Mouse (Mus musculus) midbrain, embryonic 11.5 days (tissue): Measurements from ENCODE around the gene Abhd17c. TPM values are rescaled to one million over a fixed set of nuclear protein-coding genes. Genes with fewer than 3 reads are reported as not detected.

Experiments used
- ATAC-seq: fragments of 200-750 bp; cut with Nextera tagmentation; 2 replicates; pipeline ENCODE4 v1.8.0; 2017; ENCODE audit warnings: moderate TSS enrichment, moderate library complexity; ENCODE audit not compliant: low FRiP score
- DNase-seq: peaks from one replicate; pipeline ENCODE4 v3.0.0; 2015; ENCODE audit warnings: low spot score; ENCODE audit errors: missing footprints
- H3K27ac ChIP-seq: fragments of 300-500 bp; sonication (generic); 2 replicates; pipeline ENCODE4 v1.5.1; 2014; ENCODE audit warnings: low read depth, low read length
- H3K27me3 ChIP-seq: fragments of 300-500 bp; sonication (generic); 2 replicates; pipeline ENCODE4 v1.6.1; 2014; ENCODE audit warnings: mild to moderate bottlenecking, low read length, moderate library complexity, mixed read lengths; ENCODE audit not compliant: control insufficient read depth, insufficient read depth
- H3K36me3 ChIP-seq: fragments of 300-500 bp; sonication (generic); 2 replicates; pipeline ENCODE4 v1.6.1; 2014; ENCODE audit warnings: mild to moderate bottlenecking, low read length, moderate library complexity, mixed read lengths; ENCODE audit not compliant: control insufficient read depth, insufficient read depth
- H3K4me1 ChIP-seq: fragments of 300-500 bp; sonication (generic); 2 replicates; pipeline ENCODE4 v1.6.1; 2014; ENCODE audit warnings: low read length; ENCODE audit not compliant: control insufficient read depth, insufficient read depth
- H3K4me2 ChIP-seq: fragments of 300-500 bp; sonication (generic); 2 replicates; pipeline ENCODE4 v1.6.1; 2014; ENCODE audit warnings: mild to moderate bottlenecking, moderate library complexity
- H3K4me3 ChIP-seq: fragments of 300-500 bp; sonication (generic); 2 replicates; pipeline ENCODE4 v1.5.1; 2014; ENCODE audit warnings: low read depth, low read length
- H3K9ac ChIP-seq: fragments of 300-500 bp; sonication (generic); 2 replicates; pipeline ENCODE4 v1.6.1; 2014; ENCODE audit warnings: low read length
- H3K9me3 ChIP-seq: fragments of 300-500 bp; sonication (generic); 2 replicates; pipeline ENCODE4 v1.6.1; 2016; ENCODE audit warnings: low read length; ENCODE audit not compliant: control insufficient read depth
- WGBS: fragments of 180-500 bp; shearing (Covaris S2); extraction: QIAGEN DNeasy Blood & Tissue Kit; methylation state at CpG from one replicate; pipeline ENCODE4 v1.1.7; 2014; 5-methylcytosine and 5-hydroxymethylcytosine counted together
- polyA plus RNA-seq: library from polyadenylated mRNA; unstranded; fragments of >200 nt; fragmentation: Nextera tagmentation; extraction: Ambion mirVana; gene quantifications from 2 replicates; pipeline ENCODE4 v1.2.1, GENCODE M21; 2014

Gene Abhd17c
- polyA plus RNA-seq, 1 experiment from 2014 or later, result 57.2 TPM

DNA sequence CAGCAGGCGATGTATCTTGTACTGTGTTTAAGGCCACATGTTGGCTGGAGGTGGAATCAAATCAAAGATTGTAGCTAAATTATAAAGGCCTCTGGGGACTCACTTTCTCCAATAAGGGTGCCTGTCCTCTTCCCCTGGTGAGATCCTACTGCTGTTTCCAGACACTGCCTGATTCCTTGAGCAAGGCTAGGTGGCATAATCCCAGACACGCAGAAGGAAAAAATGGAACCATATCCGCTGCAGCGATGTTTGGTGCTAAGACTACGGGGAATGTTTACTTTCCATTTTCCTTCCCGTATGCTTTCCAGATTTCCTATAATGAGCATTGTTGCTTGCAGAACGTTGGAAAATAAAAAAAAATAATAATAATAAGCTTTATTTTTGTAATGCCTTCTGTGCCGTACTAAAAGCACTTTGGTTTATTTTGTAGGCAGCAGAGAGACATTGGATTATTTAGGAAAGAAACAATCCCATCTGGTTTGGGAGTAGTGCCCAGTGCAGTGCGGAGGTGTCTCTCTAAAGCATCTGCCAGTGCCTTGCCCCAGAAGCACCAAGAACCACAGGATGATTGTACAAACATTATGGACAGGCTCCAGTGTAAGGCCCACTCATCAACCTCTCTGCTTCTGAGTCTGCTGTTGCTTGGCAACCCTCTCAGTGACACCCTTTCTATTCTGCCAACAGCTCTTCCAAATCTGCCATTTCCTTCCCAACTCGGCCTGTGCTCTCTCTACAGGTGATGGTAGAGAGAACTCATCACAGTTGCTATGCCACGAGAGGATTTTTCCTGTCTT is 23.2 kb upstream of the Abhd17c start:
- ATAC-seq, result no peak
- 85% methylated on average over 11 of the region's 11 CpGs for WGBS

GRCm38 (mm10) chr7:84173394-84173793 is 21.7 kb upstream of the Abhd17c start:
- Histone ChIP-seq H3K4me3 (no peak overlapping the region), H3K4me1 (no peaks in the 10 kb centered on the region), H3K27me3 (no peaks in the 10 kb centered on the region), H3K36me3 (no peaks in the 10 kb centered on the region), H3K9me3 (no peaks in the 10 kb centered on the region), H3K9ac (no peak overlapping the region), H3K27ac (no peak overlapping the region), H3K4me2 (no peak overlapping the region)
- 91% methylated on average over 4 of the region's 4 CpGs for WGBS
- no peak for DNase-seq
- no peak for ATAC-seq

More for the DNA sequence above, 23.2 kb upstream of the Abhd17c start:
- no peak for DNase-seq
- H3K9me3 ChIP-seq, result no peaks in the 10 kb centered on the region
- H3K27ac ChIP-seq, result no peak overlapping the region
- H3K36me3 ChIP-seq, result no peaks in the 10 kb centered on the region
- H3K4me2 ChIP-seq, result no peak overlapping the region
- H3K4me3 ChIP-seq, result no peak overlapping the region
- no peak overlapping the region for H3K9ac ChIP-seq
- no peaks in the 10 kb centered on the region for H3K4me1 ChIP-seq
- no peaks in the 10 kb centered on the region for H3K27me3 ChIP-seq

DNA sequence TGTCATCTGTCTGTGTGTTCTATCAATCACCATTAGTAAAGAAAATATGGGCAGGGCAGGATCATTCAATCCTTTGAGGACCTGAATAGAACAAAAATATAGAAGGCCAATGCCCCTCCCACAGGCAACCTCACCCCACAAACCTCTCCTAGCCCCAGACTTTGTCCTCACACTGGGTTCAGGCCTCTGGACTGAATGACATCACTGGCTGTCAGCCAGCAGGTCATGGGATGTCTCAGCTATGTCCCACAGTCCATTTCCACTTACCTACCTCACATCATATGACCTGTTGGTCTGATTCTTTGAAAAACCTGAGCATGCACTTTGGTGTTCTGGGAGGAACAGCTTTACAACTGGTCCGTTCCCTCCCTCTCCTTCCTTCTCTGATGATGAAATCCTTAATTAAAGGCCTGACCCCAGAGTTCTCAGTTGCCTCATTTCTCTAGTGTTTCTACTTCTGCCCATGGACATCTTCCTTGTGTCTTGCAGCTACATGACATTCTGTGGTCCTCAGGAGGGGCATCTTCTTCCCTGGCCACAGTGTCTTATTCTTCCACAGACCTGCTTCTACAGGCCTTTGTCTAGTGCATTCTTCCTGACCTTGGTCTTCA is 19.6 kb upstream of the Abhd17c start:
- Histone ChIP-seq H3K36me3 (no peaks in the 10 kb centered on the region), H3K4me3 (no peak overlapping the region), H3K27me3 (no peaks in the 10 kb centered on the region), H3K4me1 (no peaks in the 10 kb centered on the region), H3K9ac (no peak overlapping the region), H3K27ac (no peak overlapping the region), H3K4me2 (no peak overlapping the region), H3K9me3 (no peaks in the 10 kb centered on the region)
- DNase-seq (no peak), ATAC-seq (no peak)
- 74% methylated on average over 1 of the region's 1 CpGs for WGBS

DNA sequence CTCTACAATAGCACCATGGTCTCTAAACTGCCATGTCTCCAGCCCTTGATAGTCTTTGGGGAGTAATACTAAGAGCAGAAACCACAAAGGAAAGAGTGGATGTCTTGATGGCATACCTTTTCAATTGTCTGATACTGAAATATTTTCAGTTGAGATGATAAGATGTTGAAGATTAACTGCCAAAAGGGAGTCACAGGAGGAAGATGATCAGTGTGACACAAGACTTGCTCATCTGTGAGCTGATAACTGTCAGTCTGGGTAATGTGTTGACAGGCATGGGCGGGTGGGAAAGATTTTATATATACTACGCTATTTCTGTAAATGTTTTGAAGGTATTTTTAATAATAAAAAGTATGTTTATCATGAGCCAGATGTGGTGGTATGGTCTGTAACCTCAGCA is 16.7 kb upstream of the Abhd17c start:
- H3K27me3 ChIP-seq, result no peaks in the 10 kb centered on the region
- DNase-seq (no peak), ATAC-seq (no peak)
- no peaks in the 10 kb centered on the region for H3K9me3 ChIP-seq
- H3K4me1 ChIP-seq, result no peaks in the 10 kb centered on the region
- H3K9ac ChIP-seq, result no peak overlapping the region
- H3K36me3 ChIP-seq, result no peaks in the 10 kb centered on the region
- H3K4me3 ChIP-seq, result no peak overlapping the region
- no peak overlapping the region for H3K27ac ChIP-seq
- 92% methylated on average over 2 of the region's 2 CpGs for WGBS
- H3K4me2 ChIP-seq, result no peak overlapping the region

DNA sequence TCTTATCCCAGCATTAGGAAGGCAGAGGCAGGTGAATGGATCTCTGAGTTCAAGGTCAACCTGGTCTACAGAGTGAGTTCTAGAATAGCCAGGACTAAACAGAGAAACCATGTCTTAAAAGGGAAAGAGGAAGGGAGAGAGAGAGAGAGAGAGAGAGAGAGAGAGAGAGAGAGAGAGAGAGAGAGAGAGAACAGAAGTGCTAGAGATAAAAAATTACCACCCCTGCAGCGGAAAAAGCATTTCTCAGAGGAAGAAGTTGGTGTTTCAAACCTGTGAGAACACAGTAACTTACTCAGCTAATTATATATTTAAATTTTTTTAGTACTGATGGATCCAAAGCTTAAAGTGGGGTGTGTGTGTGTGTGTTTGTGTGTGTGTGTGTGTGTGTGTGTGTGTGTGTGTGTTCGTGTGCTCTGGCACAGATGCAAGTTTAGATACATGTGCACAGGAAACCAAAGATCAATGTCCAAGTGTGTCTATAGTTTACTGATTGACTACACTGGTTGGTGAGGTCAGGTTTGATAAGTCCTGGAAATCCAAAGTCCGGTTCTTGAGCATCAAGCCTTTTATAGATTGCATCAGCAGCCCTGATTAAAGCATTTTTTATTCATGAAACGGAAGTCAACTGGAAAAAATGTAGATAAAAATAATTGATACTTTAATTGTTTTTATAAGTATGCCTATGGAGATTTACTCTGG is 15.2 kb upstream of the Abhd17c start:
- Histone ChIP-seq H3K4me3 (no peak overlapping the region), H3K9me3 (no peaks in the 10 kb centered on the region), H3K27me3 (no peaks in the 10 kb centered on the region), H3K9ac (no peak overlapping the region), H3K36me3 (no peaks in the 10 kb centered on the region), H3K27ac (no peak overlapping the region), H3K4me2 (no peak overlapping the region), H3K4me1 (no peaks in the 10 kb centered on the region)
- WGBS, result 90% methylated on average over 4 of the region's 4 CpGs
- no peak for ATAC-seq
- DNase-seq, result no peak

GRCm38 (mm10) chr7:84166007-84166406 is 14.3 kb upstream of the Abhd17c start:
- no peak overlapping the region for H3K4me3 ChIP-seq
- H3K36me3 ChIP-seq, result no peaks in the 10 kb centered on the region
- H3K4me1 ChIP-seq, result no peaks in the 10 kb centered on the region
- no peaks in the 10 kb centered on the region for H3K9me3 ChIP-seq
- DNase-seq, result no peak
- WGBS, result 93% methylated on average over 1 of the region's 1 CpGs
- no peaks in the 10 kb centered on the region for H3K27me3 ChIP-seq
- no peak for ATAC-seq
- H3K4me2 ChIP-seq, result no peak overlapping the region
- H3K9ac ChIP-seq, result no peak overlapping the region
- H3K27ac ChIP-seq, result no peak overlapping the region

GRCm38 (mm10) chr7:84165288-84165687 is 13.6 kb upstream of the Abhd17c start:
- H3K4me1 ChIP-seq, result no peaks in the 10 kb centered on the region
- H3K9me3 ChIP-seq, result no peaks in the 10 kb centered on the region
- DNase-seq (no peak), ATAC-seq (no peak)
- no peak overlapping the region for H3K4me3 ChIP-seq
- 76% methylated on average over 3 of the region's 3 CpGs for WGBS
- H3K36me3 ChIP-seq, result no peaks in the 10 kb centered on the region
- H3K9ac ChIP-seq, result no peak overlapping the region
- no peak overlapping the region for H3K4me2 ChIP-seq
- no peaks in the 10 kb centered on the region for H3K27me3 ChIP-seq
- no peak overlapping the region for H3K27ac ChIP-seq

GRCm38 (mm10) chr7:84164880-84165279 is 13.2 kb upstream of the Abhd17c start:
- H3K4me3 ChIP-seq, result no peak overlapping the region
- H3K27me3 ChIP-seq, result no peaks in the 10 kb centered on the region
- no peaks in the 10 kb centered on the region for H3K36me3 ChIP-seq
- 89% methylated on average over 4 of the region's 4 CpGs for WGBS
- no peak overlapping the region for H3K9ac ChIP-seq
- H3K4me2 ChIP-seq, result no peak overlapping the region
- no peak for DNase-seq
- H3K9me3 ChIP-seq, result no peaks in the 10 kb centered on the region
- H3K4me1 ChIP-seq, result no peaks in the 10 kb centered on the region
- H3K27ac ChIP-seq, result no peak overlapping the region
- no peak for ATAC-seq

- Histone ChIP-seq H3K9ac (no peak overlapping the region), H3K4me3 (no peak overlapping the region), H3K4me1 (no peaks in the 10 kb centered on the region), H3K27me3 (no peaks in the 10 kb centered on the region), H3K27ac (no peak overlapping the region), H3K4me2 (no peak overlapping the region), H3K9me3 (no peaks in the 10 kb centered on the region), H3K36me3 (no peaks in the 10 kb centered on the region)
- 82% methylated on average over 2 of the region's 2 CpGs for WGBS
- DNase-seq, result no peak
- no peak for ATAC-seq
These were observed 12.7 kb upstream of the Abhd17c start for GRCm38 (mm10) chr7:84164419-84164818.
